Mouse (Mus musculus) T-cell, adult 2 months (primary cell): ENCODE data around the gene Slain1.

Experiments
- DNase-seq: peaks from one replicate; pipeline ENCODE4 v3.0.0; 2022; ENCODE audit warnings: low spot score

Gene Slain1

DNA sequence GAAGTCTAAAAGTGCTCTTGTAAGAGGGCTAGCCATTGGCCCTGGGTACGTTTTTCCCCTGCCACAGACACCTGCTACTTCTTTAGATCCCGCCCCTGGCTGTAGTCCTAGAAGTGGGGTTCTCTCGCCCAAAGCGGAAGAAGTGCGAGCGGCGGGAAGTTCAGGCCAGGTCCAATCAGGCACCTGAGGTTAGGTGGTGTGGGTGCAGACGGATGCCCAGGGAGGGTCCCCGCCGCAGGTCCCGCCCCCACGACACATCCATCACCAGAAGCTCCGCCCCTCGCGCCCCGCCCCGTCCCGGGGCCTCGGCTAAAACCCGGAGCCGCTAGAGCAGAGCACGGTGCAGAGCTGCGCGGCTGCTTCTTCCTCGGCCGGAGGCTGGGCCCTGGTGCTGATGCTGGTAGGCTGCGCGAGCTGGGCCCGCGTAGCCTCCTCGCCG is at the start of gene Slain1:
Gene Slain1 (plus strand): TSS at position 333 of the 439 bp plus-strand sequence.
- peak; percentile 96 for DNase-seq

DNA sequence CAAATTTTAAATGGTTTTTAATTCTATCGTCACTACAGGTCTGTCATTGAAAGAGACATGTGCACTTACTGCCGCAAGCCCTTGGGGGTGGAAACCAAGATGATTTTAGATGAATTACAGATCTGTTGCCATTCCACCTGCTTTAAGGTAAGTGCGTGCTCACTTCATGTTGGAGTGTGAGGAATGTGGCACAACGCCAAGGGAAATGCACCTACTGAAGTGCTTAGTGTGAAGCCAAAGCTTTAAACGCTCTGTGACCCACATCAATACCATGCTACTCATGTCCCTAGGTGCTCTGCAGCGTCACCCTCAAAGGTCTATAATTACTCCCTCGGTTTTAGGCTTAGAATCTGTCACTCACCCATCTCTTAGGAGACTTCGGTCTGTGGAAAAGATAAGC is 42.0 kb upstream of the Slain1 start:
- no peak for DNase-seq

DNA sequence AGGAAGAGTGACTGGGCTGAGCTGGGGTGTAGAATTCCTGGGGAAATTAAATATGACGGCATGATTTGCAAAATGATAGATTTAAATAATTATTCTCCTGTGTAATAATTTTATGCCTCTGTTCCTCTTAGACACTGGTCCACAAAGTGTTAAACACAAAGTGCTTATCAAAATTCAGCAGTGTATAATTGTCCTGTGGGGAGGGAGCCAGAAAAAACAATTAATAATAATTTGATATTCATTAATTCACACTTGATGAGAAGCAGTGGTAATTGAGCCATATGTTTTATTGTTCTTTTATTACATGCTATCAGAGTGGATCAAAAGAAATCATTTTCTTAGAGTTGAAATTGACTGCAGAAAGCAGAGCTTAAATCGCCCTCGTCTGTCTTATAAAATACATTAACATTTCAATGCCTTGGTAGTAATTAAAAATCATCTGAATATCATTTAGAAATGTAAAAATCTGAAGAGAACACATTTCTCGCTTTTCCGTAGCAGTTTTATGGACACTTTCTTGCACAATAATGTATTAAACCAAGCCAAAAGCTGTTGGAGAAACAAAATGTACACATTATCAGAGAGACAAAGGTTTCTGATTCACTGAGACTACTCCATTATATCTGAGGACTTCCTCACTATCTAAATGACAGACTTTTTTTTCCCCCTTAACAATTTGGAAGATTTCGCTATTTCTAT is 36.3 kb upstream of the Slain1 start:
- no peak for DNase-seq

DNA sequence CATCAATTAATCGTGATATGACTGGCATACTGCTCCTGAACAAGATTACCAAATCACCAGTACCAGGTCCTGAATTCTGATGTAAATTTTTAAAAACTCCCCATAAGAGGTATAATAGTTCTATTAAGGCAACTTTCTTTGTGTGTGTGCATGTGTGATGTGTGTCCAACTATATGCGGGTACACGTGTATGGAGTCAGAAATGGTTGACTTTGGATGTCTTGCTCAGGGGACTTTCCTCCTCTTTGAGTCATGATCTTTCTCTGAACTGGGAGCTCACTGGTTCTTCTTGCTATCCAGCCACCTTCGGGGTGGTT is 35.8 kb upstream of the Slain1 start:
- no peak for DNase-seq

DNA sequence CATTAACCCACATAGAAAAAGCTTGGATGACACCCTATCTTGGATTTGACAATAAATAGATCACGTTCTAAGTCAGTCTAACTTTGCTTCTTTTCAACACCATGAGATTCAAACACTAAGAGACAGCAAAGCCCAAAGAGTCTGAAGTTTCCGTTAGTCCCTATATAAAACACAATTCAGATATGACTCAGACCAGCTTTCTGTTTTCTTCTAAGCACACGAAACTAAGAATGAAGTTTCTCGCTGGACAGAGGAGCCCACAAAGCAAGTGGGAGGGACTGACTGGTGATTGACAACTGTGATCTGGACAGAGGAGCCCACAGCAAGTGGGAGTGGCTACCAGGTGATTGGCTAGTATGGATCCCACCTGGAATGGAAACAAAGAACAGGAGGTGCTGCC is 30.3 kb upstream of the Slain1 start:
- no peak for DNase-seq

DNA sequence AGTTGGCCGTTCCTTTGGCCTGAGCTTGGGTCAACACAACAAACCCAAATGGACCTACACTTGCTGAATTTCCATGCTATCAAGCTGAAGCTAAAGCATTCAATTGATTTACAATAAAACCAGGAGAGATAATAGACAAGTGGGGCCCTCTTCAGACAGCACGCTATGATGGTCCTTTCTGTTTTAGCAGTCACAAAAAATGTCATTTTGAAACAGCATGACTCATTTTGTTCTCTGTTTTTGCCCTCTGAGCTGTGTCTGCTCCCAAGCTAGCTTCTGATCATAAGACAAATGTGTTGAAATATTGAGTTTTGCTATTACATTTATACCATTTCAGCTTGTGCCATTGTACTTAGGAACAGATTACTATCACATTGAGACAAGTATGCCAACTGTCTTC is 28.8 kb upstream of the Slain1 start:
- no peak for DNase-seq

DNA sequence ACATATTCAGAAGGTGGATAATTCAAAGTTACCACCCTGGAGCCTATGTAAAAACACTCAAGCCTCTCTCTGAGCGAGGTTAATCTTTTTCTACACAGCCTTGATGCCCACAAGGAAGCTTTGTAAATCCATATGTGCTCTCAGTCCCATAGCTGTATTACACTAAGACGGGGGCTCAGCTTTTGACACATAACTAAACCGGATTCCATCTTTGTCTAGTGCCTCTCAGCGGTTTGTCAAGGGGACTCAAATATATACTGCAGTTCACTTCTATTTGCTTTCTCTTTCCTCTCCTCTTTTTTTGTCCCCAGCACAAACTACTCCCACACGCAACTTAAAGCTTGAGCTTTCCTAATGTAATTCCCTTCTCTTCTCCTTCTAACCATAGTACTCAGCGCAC is 23.9 kb upstream of the Slain1 start:
- DNase-seq: no peak

DNA sequence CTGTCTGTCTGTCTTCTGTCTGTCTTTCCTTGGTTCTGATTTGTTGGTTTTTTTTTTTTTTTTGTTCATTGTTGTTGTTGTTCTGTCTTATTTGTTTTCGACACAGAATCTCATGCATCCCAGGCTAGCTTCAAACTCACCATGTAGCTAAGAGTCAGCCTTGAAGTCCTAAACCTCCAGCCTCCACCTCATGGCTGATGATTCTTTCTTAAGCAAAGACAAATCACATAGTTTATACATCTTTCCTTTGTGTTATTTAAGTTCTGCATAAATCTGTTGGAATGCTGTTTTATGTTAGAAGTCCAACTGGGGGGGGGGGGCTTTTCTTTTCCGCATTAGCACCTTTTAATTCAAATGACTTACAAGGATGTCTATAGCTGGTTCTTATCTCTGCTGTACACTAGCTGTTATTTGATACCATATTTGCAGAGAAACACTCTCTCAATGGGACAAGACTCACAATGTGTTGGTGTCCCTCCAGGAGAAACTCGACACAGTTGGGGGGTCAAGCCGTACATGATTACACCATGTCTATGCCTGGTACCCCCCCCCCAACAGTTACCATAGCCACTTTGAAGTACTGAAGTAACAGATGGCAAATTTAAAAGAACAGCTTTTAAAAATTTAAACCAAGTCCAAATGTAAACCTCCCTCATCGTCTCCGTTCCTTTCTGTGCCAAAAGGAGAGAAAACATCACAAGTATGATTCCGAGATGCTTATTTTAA is 20.2 kb upstream of the Slain1 start:
- no peak for DNase-seq

DNA sequence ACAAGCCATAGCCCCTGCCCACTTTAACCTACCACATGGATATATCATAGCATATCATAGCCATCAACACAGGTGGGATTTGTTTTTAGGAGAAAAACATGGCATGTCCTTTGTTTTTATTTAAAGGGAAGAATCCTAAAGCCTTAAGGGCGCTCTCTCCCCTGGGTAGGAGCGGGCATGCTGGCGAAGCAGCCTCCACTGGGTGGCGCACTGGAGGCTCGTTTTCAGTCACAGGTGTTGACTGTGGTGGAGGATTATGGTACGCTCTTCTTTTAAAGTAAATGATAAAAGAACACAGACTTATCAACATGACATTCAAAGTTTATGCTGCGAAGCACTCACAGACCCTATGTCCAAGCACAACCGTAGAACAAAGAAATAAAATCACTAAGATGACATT is 19.5 kb upstream of the Slain1 start:
- peak; percentile 49 for DNase-seq

DNA sequence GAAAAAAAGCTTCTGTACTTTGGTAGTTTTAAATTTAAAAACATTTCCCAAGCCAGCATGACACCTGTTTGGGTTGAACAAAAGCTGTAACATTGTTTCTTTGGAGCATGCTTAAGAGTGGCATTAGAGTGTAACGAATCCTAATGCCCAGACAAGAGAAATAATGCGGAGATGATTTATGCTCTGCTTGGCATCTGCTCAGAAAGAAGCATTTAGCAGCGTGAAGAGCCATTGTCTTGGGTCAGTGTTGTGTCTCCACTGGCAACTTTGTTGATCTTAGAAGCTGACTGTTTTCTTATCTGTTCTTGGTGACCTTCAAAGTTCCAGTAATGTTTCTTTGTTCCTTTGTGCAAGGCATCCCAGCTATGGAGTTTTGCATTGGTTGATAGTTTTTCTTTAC is 6.1 kb upstream of the Slain1 start:
- no peak for DNase-seq

DNA sequence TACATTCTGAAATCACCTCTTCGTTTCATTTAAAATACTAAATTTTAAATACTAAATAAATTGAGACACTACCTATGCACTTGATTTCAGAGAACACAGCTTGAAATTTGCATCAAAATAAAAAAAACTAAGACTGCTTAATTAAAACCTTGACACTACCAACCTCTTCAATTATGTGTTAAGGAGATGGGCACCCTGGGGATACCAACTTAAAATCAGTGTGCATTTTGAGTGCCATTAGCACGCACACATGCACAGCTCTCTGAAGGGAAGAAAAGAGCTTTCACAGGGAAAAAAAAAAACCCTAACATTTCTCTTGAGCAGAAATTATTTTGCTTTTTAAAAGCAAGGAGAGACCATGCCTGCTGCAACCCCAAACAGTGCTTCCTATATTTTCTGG is 2.0 kb upstream of the Slain1 start:
- no peak for DNase-seq

DNA sequence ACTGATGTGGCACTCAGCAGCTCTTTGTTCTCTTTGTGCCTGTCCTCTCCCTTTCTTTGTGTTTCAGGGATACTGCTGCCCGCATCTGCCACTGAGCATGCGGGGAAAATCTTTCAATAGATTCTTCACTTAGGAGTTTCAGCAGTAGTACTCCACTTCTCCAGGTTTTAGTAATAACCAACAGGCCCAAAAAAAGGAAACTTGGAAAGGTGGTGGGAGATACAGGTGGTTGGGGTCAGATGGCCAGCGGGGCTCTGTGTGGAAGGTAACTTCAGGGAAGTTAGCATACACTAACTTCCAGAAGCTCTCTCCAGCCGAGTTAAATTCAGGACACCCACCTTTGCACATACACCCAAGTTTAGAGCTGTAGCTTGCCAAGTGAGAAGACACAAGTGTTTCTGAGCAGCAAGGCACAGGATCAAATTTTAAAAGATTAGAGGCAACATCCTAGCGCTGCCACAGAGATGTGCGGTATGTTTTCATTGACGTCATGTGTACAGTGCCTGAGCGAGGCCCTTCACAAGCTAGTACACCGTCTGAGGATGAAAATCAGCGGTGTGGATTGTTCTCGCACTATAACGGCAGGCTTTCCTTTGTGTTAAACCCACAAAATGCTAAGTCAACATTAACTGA is 1.3 kb upstream of the Slain1 start:
- peak; percentile 75 for DNase-seq

DNA sequence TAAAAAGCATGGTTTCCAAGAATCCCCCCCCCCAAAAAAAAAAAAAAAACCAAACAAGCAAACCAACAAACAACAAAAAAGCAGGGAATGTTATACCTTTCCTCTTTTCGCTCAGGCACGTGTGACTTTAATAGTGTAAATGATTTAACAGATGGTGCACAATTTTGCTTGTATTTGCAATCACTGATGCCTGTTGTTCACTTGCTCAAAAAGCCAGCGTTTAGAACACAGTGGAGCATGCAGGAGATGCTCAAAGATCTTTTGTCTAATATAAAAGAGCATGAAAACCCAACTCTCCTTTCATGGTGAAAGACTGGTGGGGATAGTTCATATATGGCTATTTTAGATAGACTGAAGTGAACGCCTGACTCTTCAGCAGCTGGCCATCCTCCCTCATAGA is 726 bp upstream of the Slain1 start:
- no peak for DNase-seq

DNA sequence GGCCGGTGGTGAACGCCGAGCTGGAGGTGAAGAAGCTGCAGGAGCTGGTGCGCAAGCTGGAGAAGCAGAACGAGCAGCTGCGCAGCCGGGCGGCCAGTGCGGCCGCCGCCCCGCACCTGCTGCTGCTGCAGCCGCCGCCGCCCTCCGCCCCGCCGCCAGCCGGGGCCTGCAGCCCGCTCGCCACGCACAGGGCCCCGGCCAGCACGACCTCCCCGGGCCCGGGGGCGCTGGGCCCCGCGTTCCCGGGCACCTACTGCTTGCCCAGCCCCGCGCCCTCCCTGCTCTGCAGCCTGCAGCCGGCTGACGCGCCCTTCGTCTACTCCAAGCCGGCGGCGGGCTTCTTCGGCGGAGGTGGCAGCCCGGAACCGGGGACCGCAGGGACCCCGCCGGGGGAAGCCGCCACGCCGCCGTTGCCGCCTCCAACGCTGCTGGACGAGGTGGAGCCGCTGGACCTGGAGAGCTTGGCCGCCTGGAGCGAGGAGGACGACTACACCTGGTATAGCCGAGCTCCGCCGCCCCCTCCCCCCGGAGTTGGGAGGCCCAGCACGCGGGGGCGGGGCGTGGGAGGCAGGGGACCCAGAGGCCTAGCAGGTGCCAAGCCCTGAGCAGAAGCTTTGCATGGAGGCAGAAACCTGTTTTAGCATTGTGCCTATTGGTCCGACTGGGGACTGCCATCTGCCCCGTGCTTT is 529 bp downstream of the Slain1 start:
- DNase-seq: peak; percentile 78

DNA sequence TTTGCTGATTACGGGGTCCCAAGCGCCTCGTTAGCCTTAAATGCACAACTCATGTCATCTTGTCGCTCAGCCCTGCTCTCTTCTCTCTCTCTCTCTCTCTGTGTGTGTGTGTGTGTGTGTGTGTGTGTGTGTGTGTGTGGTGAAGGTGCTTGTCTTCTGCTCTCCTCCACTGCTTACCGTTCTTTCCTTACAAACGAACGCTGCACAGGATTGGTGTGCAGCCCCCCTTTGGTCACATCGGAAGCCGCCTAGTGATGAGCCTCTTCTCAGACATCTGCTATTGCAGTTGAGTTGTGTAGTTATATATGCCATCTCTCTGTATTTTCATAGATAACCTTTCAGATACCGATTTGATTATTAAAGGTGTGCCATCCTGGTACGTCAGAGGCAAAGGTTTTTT is 1.1 kb downstream of the Slain1 start:
- no peak for DNase-seq

DNA sequence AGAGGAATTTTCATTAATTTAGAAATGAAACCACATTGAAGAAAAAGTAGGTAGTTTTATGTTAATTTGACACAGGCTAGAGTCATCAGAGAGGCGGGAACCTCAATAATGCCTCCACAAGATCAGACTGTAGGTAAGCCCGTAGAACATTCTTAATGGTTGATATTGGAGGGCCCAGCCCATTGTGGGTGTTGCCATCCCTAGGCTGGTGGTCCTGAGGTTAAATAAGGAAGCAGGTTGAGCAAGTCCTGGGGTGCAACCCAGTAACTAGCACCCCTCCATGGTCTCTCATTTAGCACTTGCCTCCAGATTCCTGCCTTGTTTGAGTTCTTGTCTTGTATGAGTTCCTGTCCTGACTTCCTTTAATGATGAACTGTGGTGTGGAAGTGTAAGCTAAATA is 1.5 kb downstream of the Slain1 start:
- DNase-seq: no peak

DNA sequence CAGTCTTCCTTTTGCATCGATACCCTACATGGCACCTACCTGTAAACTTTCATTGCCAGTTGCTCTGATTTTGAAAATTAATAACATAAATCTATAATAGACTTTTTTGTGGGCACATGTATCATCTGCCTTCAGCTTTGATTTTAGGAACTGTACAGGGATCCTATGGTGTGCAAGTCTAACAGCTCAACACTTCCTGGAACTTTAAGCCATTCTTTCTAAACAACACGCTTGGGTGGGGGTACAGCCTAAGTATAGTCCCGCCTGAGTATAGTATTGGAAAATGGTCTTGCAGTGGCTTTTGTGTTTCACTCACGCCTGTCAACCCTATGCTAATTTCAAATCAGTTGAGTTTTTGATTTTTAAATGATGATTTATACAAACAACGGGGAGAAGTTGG is 2.5 kb downstream of the Slain1 start:
- no peak for DNase-seq

DNA sequence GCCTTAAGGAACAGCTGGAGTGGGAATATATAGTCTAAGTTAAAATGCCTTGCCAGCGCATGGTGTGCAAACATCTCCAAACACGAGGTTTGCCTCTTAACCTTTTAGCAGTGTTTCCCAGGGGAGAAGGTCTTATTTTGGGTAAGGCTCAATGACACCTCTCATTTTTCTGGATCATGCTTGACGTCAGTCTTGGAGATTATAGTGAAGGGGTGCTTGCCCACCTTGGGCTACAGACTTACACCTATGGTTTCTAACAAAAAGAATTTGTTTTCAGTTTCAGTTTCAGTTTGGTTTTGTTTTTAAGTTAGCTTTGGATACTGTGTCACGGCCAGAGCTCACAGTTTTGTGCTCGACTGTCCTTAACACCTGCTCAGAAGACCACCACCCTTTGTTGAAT is 3.8 kb downstream of the Slain1 start:
- peak; percentile 25 for DNase-seq

DNA sequence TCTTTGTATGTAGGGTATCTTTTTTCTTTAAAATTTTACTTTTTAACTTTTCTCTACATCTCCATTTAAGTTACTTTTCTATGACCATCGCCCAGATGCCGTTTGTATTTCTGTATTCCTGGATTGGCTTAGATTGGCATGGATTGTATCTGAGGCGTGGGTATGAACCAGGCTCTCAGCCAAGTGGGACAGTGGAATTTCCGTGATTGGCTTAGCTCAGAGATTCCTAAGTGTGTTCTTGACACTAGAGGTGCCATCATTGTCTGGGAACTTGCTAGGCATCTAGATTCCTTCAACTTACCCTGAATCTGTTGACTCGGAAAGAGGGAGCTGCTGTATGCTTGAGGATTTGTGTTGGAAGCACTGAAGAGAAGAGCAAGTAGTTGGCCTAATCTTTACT is 5.4 kb downstream of the Slain1 start:
- no peak for DNase-seq

DNA sequence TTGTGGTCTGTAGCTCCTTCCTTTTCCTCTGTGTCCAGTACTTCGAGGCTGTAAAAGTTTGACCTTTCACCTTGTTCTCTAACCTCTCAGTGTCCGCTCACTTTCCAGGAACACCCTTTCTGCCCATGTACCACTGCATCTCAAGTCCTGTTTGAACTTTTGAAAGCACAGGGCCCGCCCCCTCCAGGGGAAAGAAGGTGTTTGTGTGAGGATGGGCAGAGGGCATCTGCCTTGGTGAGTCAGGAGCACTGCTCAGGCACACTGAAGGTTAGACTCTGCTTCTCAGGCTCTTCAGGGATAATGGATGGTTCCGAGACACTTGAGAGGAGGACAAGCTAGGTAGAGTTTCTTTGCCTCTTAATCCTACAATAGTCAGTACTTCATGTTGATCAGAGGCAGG is 7.8 kb downstream of the Slain1 start:
- no peak for DNase-seq

DNA sequence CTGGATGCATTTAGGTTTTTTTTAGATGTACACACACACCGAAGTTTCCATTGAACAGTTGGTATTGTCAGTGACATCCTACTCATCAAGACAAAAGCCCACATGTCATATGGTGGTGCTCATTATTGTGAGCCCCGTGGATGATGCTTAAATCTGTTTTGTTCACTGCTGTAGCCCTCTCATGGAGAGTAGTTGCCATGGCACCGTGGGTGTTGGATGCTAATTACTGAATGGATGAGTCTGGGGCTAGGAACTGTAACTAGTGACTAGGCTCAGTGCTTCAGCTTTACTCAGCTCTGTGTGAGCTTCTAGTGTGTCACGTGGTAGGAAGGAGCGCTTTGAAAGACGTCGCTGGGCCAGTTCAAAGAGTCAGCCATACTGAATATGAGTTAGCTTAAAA is 13.0 kb downstream of the Slain1 start:
- peak; percentile 18 for DNase-seq

DNA sequence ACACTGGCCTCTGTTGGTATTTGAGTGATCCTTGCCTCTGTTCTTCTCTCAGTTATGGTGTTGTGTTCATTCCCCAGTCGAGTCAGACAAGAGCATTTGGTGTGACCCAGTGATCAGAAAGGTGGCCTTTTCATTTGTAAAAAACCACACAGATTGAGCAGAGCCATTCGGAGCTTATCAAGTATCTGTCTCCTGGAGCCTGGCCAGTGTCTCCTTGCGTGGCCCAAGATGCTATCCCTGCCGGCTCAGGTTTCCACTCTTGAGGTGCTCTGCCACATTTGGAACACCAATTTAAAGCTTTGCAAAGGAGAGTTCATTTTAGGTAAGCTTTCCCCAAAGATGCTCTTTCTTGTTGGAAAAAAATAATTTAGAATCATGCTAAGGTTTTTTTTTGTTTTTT is 14.4 kb downstream of the Slain1 start:
- DNase-seq: no peak

DNA sequence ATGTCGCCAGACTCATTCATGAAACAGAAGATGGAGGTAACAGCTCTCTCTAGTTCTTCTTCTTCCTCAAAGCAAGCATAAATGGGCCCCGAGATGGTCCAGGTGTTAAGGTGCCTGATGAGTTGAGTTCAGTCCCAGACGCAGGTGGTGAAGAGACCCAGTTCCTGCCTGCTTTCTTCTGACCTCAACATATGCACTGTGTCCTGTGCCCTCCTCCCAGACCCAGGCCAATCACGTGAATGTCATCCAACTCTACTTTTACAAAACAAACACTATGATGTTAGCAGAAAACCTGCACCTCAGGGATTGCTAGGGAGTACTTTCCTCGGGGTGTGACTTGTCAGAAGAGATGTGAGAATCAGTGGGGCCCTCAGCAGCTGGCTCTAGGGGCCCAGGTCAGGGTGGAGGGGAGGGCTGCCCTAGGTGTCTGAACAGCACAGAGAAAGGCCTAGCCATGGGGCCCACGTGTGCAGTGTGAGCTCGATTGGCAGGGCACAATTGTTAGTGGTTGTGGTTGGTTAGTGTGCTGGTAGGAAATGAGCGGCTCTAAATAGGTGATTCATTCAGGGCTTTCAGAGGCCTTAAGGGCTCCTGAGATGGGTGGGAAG is 16.4 kb downstream of the Slain1 start:
- no peak for DNase-seq
